Mouse (Mus musculus): ENCODE results near the gene Nup43.
"Not testable (repeated sequence)": the region's sequence is repeated elsewhere in the genome, so short reads cannot be mapped to it uniquely, and the experiment has no call there.

Nup43 gene

GRCm38 (mm10) chr10:7667342-7667802 is at the start of gene Nup43:
TSS of gene Nup43 (plus strand) at chr10:7667503.
- DNase-seq = peak; percentile 87

- DNase-seq = not testable (repeated sequence)
Measured at GRCm38 (mm10) chr10:7617556-7617955, 49.7 kb upstream of the Nup43 start.

- no peak for DNase-seq
Measured at GRCm38 (mm10) chr10:7619821-7620241, 47.5 kb upstream of the Nup43 start.

GRCm38 (mm10) chr10:7620723-7621122 is 46.6 kb upstream of the Nup43 start:
- no peak for DNase-seq

GRCm38 (mm10) chr10:7622378-7622777 is 44.9 kb upstream of the Nup43 start:
- no peak for DNase-seq

- DNase-seq = peak; percentile 28
Measured at GRCm38 (mm10) chr10:7623861-7624518, 43.3 kb upstream of the Nup43 start.

- DNase-seq = no peak
Measured at GRCm38 (mm10) chr10:7629092-7629491, 38.2 kb upstream of the Nup43 start.

- no peak for DNase-seq
Measured at GRCm38 (mm10) chr10:7630286-7630685, 37.0 kb upstream of the Nup43 start.

GRCm38 (mm10) chr10:7630951-7631720 is 36.2 kb upstream of the Nup43 start:
- no peak for DNase-seq

GRCm38 (mm10) chr10:7640366-7640765 is 26.9 kb upstream of the Nup43 start:
- no peak for DNase-seq

- no peak for DNase-seq
Measured at GRCm38 (mm10) chr10:7645911-7646310, 21.4 kb upstream of the Nup43 start.

- DNase-seq = no peak
Measured at GRCm38 (mm10) chr10:7649059-7649458, 18.2 kb upstream of the Nup43 start.

- DNase-seq = no peak
Measured at GRCm38 (mm10) chr10:7651057-7651456, 16.2 kb upstream of the Nup43 start.

GRCm38 (mm10) chr10:7662471-7663141 is 4.7 kb upstream of the Nup43 start:
- no peak for DNase-seq

GRCm38 (mm10) chr10:7663159-7664026 is 3.9 kb upstream of the Nup43 start:
- peak; percentile 93 for DNase-seq

- no peak for DNase-seq
Measured at GRCm38 (mm10) chr10:7664027-7664526, 3.2 kb upstream of the Nup43 start.

- DNase-seq = no peak
Measured at GRCm38 (mm10) chr10:7664889-7665288, 2.4 kb upstream of the Nup43 start.

- DNase-seq = no peak
Measured at GRCm38 (mm10) chr10:7673673-7674072, 6.4 kb downstream of the Nup43 start.

- peak; percentile 75 for DNase-seq
Measured at GRCm38 (mm10) chr10:7680731-7681301, 13.5 kb downstream of the Nup43 start, which contains the start of the genes Pcmt1 and Lats1. TSS of gene Pcmt1 (minus strand) at chr10:7681136. TSS of gene Lats1 (plus strand) at chr10:7681214.

- DNase-seq = peak; percentile 70
Measured at GRCm38 (mm10) chr10:7681343-7682025, 14.2 kb downstream of the Nup43 start.

GRCm38 (mm10) chr10:7682249-7682648 is 14.9 kb downstream of the Nup43 start:
- no peak for DNase-seq
